Mouse (Mus musculus) heart, embryonic 10.5 days (tissue): ENCODE results near the gene Selenon. TPM values are rescaled to one million over a fixed set of nuclear protein-coding genes. Genes with fewer than 3 reads are reported as not detected.

Source experiments
- DNase-seq: peaks from one replicate; pipeline ENCODE4 v3.0.0-alpha.2; 2017; ENCODE audit warnings: low spot score
- H3K27ac ChIP-seq: fragments of 300-500 bp; sonication (generic); 2 replicates; pipeline ENCODE4 v1.5.1; 2016; ENCODE audit warnings: mild to moderate bottlenecking
- H3K27me3 ChIP-seq: fragments of 300-500 bp; sonication (generic); 2 replicates; pipeline ENCODE4 v1.6.1; 2016; ENCODE audit warnings: mild to moderate bottlenecking; ENCODE audit not compliant: poor library complexity, insufficient read depth, severe bottlenecking
- H3K36me3 ChIP-seq: fragments of 300-500 bp; sonication (generic); 2 replicates; pipeline ENCODE4 v1.6.1; 2016; ENCODE audit warnings: mild to moderate bottlenecking, moderate library complexity
- H3K4me1 ChIP-seq: fragments of 300-500 bp; sonication (generic); 2 replicates; pipeline ENCODE4 v1.6.1; 2016; ENCODE audit warnings: mild to moderate bottlenecking
- H3K4me3 ChIP-seq: fragments of 300-500 bp; sonication (generic); 2 replicates; pipeline ENCODE4 v1.5.1; 2016; ENCODE audit warnings: mild to moderate bottlenecking, moderate library complexity
- H3K9me3 ChIP-seq: fragments of 300-500 bp; sonication (generic); 2 replicates; pipeline ENCODE4 v1.6.1; 2016; ENCODE audit warnings: mild to moderate bottlenecking, moderate library complexity
- WGBS: fragments of 180-500 bp; shearing (Covaris S2); methylation state at CpG from one replicate; pipeline ENCODE4 v1.1.7; 2016; 5-methylcytosine and 5-hydroxymethylcytosine counted together
- polyA plus RNA-seq: library from polyadenylated mRNA; unstranded; fragments of >200 nt; fragmentation: Nextera tagmentation; extraction: Ambion mirVana; gene quantifications from 2 replicates; pipeline ENCODE4 v1.2.1, GENCODE M21; 2016

Gene Selenon
- polyA plus RNA-seq, 1 experiment from 2014 or later, result 9.0 TPM

GRCm38 (mm10) chr4:134572449-134573300 lies 20.7 kb upstream of the Selenon start:
- H3K27ac ChIP-seq, result no peak overlapping the region
- no peak overlapping the region for H3K4me3 ChIP-seq
- DNase-seq, result no peak
- no peaks in the 10 kb centered on the region; the same call in 1 of the 2 replicates for H3K27me3 ChIP-seq
- H3K4me1 ChIP-seq, result peaks cover 18% of the 10 kb centered on the region
- WGBS, result 87% methylated on average over 24 of the region's 24 CpGs
- H3K36me3 ChIP-seq, result peaks cover 67% of the 10 kb centered on the region
- 0 out of 2 replicates have a peak, but pooled peaks cover 3% of the 10 kb centered on the region for H3K9me3 ChIP-seq

- Histone ChIP-seq H3K27ac (no peak overlapping the region), H3K4me1 (peaks cover 18% of the 10 kb centered on the region), H3K4me3 (no peak overlapping the region), H3K9me3 (0 out of 2 replicates have a peak, but pooled peaks cover 3% of the 10 kb centered on the region), H3K27me3 (no peaks in the 10 kb centered on the region; the same call in 1 of the 2 replicates), H3K36me3 (peaks cover 79% of the 10 kb centered on the region)
- 73% methylated on average over 14 of the region's 14 CpGs for WGBS
- no peak for DNase-seq
Observed at GRCm38 (mm10) chr4:134570704-134571451, 18.9 kb upstream of the Selenon start.

- 0 out of 2 replicates have a peak, but pooled peaks cover 3% of the 10 kb centered on the region for H3K9me3 ChIP-seq
- H3K27ac ChIP-seq, result no peak overlapping the region
- 80% methylated on average over 8 of the region's 8 CpGs for WGBS
- peaks cover 80% of the 10 kb centered on the region for H3K36me3 ChIP-seq
- H3K27me3 ChIP-seq, result no peaks in the 10 kb centered on the region; the same call in 1 of the 2 replicates
- no peak for DNase-seq
- H3K4me1 ChIP-seq, result peaks cover 10% of the 10 kb centered on the region
- no peak overlapping the region for H3K4me3 ChIP-seq
Observed at GRCm38 (mm10) chr4:134569831-134570230, 17.9 kb upstream of the Selenon start.

GRCm38 (mm10) chr4:134569205-134569604 lies 17.2 kb upstream of the Selenon start:
- Histone ChIP-seq H3K27me3 (no peaks in the 10 kb centered on the region; the same call in 1 of the 2 replicates), H3K27ac (no peak overlapping the region), H3K36me3 (peaks cover 80% of the 10 kb centered on the region), H3K4me1 (peaks cover 10% of the 10 kb centered on the region), H3K4me3 (no peak overlapping the region), H3K9me3 (0 out of 2 replicates have a peak, but pooled peaks cover under 1% of the 10 kb centered on the region)
- WGBS, result 70% methylated on average over 6 of the region's 6 CpGs
- DNase-seq, result no peak

- peaks cover 82% of the 10 kb centered on the region for H3K36me3 ChIP-seq
- WGBS, result 49% methylated on average over 19 of the region's 19 CpGs
- no peak for DNase-seq
Observed at GRCm38 (mm10) chr4:134567377-134568226, 15.6 kb upstream of the Selenon start.

GRCm38 (mm10) chr4:134564093-134564492 lies 12.1 kb upstream of the Selenon start:
- H3K27ac ChIP-seq, result no peak overlapping the region
- H3K4me1 ChIP-seq, result 0 out of 2 replicates have a peak, but pooled peaks cover 8% of the 10 kb centered on the region
- no peaks in the 10 kb centered on the region; the same call in 1 of the 2 replicates for H3K27me3 ChIP-seq
- peaks cover 76% of the 10 kb centered on the region for H3K36me3 ChIP-seq
- no peaks in the 10 kb centered on the region for H3K9me3 ChIP-seq
- no peak overlapping the region for H3K4me3 ChIP-seq
- 84% methylated on average over 6 of the region's 6 CpGs for WGBS
- DNase-seq, result no peak

More at GRCm38 (mm10) chr4:134567377-134568226, 15.6 kb upstream of the Selenon start:
- Histone ChIP-seq H3K4me3 (no peak overlapping the region), H3K4me1 (peaks cover 8% of the 10 kb centered on the region), H3K27me3 (no peaks in the 10 kb centered on the region; the same call in 1 of the 2 replicates), H3K27ac (no peak overlapping the region), H3K9me3 (no peaks in the 10 kb centered on the region)

GRCm38 (mm10) chr4:134563624-134564023 lies 11.7 kb upstream of the Selenon start:
- H3K9me3 ChIP-seq, result no peaks in the 10 kb centered on the region
- H3K27me3 ChIP-seq, result no peaks in the 10 kb centered on the region
- H3K4me3 ChIP-seq, result no peak overlapping the region
- H3K27ac ChIP-seq, result no peak overlapping the region
- peaks cover 71% of the 10 kb centered on the region for H3K36me3 ChIP-seq
- peaks cover 8% of the 10 kb centered on the region for H3K4me1 ChIP-seq
- no peak for DNase-seq
- WGBS, result 77% methylated on average over 15 of the region's 16 CpGs

- 85% methylated on average over 2 of the region's 2 CpGs for WGBS
- peaks cover 57% of the 10 kb centered on the region for H3K36me3 ChIP-seq
- H3K4me1 ChIP-seq, result peaks cover 18% of the 10 kb centered on the region
- no peak overlapping the region for H3K27ac ChIP-seq
- no peaks in the 10 kb centered on the region for H3K9me3 ChIP-seq
- no peak overlapping the region for H3K4me3 ChIP-seq
- no peak for DNase-seq
- H3K27me3 ChIP-seq, result no peaks in the 10 kb centered on the region
Observed at GRCm38 (mm10) chr4:134562014-134562413, 10.0 kb upstream of the Selenon start.

GRCm38 (mm10) chr4:134560699-134561098 lies 8.7 kb upstream of the Selenon start:
- H3K4me1 ChIP-seq, result peaks cover 23% of the 10 kb centered on the region
- H3K4me3 ChIP-seq, result no peak overlapping the region
- no peaks in the 10 kb centered on the region for H3K9me3 ChIP-seq
- 88% methylated on average over 8 of the region's 8 CpGs for WGBS
- DNase-seq, result no peak
- H3K27ac ChIP-seq, result no peak overlapping the region
- H3K27me3 ChIP-seq, result no peaks in the 10 kb centered on the region
- H3K36me3 ChIP-seq, result peaks cover 45% of the 10 kb centered on the region

GRCm38 (mm10) chr4:134559154-134559553 lies 7.2 kb upstream of the Selenon start:
- 87% methylated on average over 7 of the region's 7 CpGs for WGBS
- peaks cover 29% of the 10 kb centered on the region for H3K36me3 ChIP-seq
- H3K4me1 ChIP-seq, result peaks cover 23% of the 10 kb centered on the region
- H3K4me3 ChIP-seq, result no peak overlapping the region
- no peak for DNase-seq
- H3K9me3 ChIP-seq, result no peaks in the 10 kb centered on the region
- no peak overlapping the region for H3K27ac ChIP-seq
- H3K27me3 ChIP-seq, result no peaks in the 10 kb centered on the region

GRCm38 (mm10) chr4:134558570-134559113 lies 6.7 kb upstream of the Selenon start:
- Histone ChIP-seq H3K9me3 (no peaks in the 10 kb centered on the region), H3K4me3 (no peak overlapping the region), H3K36me3 (peaks cover 24% of the 10 kb centered on the region), H3K27me3 (no peaks in the 10 kb centered on the region), H3K27ac (peak overlapping the region; percentile 53; the same call in 1 of the 2 replicates), H3K4me1 (peaks cover 23% of the 10 kb centered on the region)
- DNase-seq, result no peak
- WGBS, result 63% methylated on average over 9 of the region's 9 CpGs
